Mouse (Mus musculus) CH12.LX (cell line): ENCODE data around the gene Slc5a10. TPM values are rescaled to one million over a fixed set of nuclear protein-coding genes. Genes with fewer than 3 reads are reported as not detected.

ENCODE experiments used
- polyA plus RNA-seq: library from polyadenylated mRNA; unstranded; fragments of >175 nt; gene quantifications from 2 replicates; pipeline ENCODE4 v1.2.1, GENCODE M21; 2012; ENCODE audit warnings: low read depth; ENCODE audit not compliant: insufficient read length
- total RNA-seq, 2 experiments: library from RNA; depleted of rRNA; stranded (reverse); fragments of 300-350 nt in 1 of 2; fragments of >200 nt in 1 of 2; gene quantifications; 2 replicates each; pipeline ENCODE4 v1.2.3; 2012 to 2014

Gene Slc5a10
- total and polyA plus RNA-seq, 3 experiments = 0.70 to 1.6 (median 1.4) TPM

Other genes starting within 250 kb of the Slc5a10 start
- not detected in 2 replicates for gene Mfap4, start 235.4 kb downstream of the Slc5a10 start, total RNA-seq (2012; rRNA removed)
- gene Mfap4, start 235.4 kb downstream of the Slc5a10 start, total RNA-seq (2014; rRNA removed) = not detected in 2 replicates
- not detected in 2 replicates for gene Mfap4, start 235.4 kb downstream of the Slc5a10 start, polyA plus RNA-seq
- 12.2 and 12.7 TPM in 2 replicates for gene Mapk7, start 226.4 kb downstream of the Slc5a10 start, total RNA-seq (2012; rRNA removed)
- 5.1 and 6.3 TPM in 2 replicates for gene Mapk7, start 226.4 kb downstream of the Slc5a10 start, total RNA-seq (2014; rRNA removed)
- gene Mapk7, start 226.4 kb downstream of the Slc5a10 start, polyA plus RNA-seq = 18.8 and 21.6 TPM in 2 replicates
- gene B9d1, start 215.7 kb downstream of the Slc5a10 start, total RNA-seq (2012; rRNA removed) = 51.1 and 62.9 TPM in 2 replicates
- 19.2 and 24.2 TPM in 2 replicates for gene B9d1, start 215.7 kb downstream of the Slc5a10 start, total RNA-seq (2014; rRNA removed)
- gene B9d1, start 215.7 kb downstream of the Slc5a10 start, polyA plus RNA-seq = 26.2 and 31.0 TPM in 2 replicates
- 9.6 and 13.8 TPM in 2 replicates for gene Epn2, start 141.1 kb downstream of the Slc5a10 start, total RNA-seq (2012; rRNA removed)
- 8.8 and 10.1 TPM in 2 replicates for gene Epn2, start 141.1 kb downstream of the Slc5a10 start, total RNA-seq (2014; rRNA removed)
- 7.2 and 8.9 TPM in 2 replicates for gene Epn2, start 141.1 kb downstream of the Slc5a10 start, polyA plus RNA-seq
- 379 and 412 TPM in 2 replicates for gene Grap, start 67.6 kb downstream of the Slc5a10 start, total RNA-seq (2012; rRNA removed)
- 264 and 274 TPM in 2 replicates for gene Grap, start 67.6 kb downstream of the Slc5a10 start, total RNA-seq (2014; rRNA removed)
- 280 and 294 TPM in 2 replicates for gene Grap, start 67.6 kb downstream of the Slc5a10 start, polyA plus RNA-seq
- gene Fam83g, start 36.7 kb downstream of the Slc5a10 start, total RNA-seq (2012; rRNA removed) = 50.4 and 63.7 TPM in 2 replicates
- 17.2 and 19.2 TPM in 2 replicates for gene Fam83g, start 36.7 kb downstream of the Slc5a10 start, total RNA-seq (2014; rRNA removed)
- 17.8 and 19.1 TPM in 2 replicates for gene Fam83g, start 36.7 kb downstream of the Slc5a10 start, polyA plus RNA-seq
- 67.5 and 69.3 TPM in 2 replicates for gene Prpsap2, start 41.3 kb upstream of the Slc5a10 start, total RNA-seq (2012; rRNA removed)
- gene Prpsap2, start 41.3 kb upstream of the Slc5a10 start, total RNA-seq (2014; rRNA removed) = 150 and 157 TPM in 2 replicates
- gene Prpsap2, start 41.3 kb upstream of the Slc5a10 start, polyA plus RNA-seq = 81.8 and 85.6 TPM in 2 replicates
- 6.7 and 10.5 TPM in 2 replicates for gene Ulk2, start 134.2 kb upstream of the Slc5a10 start, total RNA-seq (2012; rRNA removed)
- 8.6 and 9.3 TPM in 2 replicates for gene Ulk2, start 134.2 kb upstream of the Slc5a10 start, total RNA-seq (2014; rRNA removed)
- 6.7 and 7.9 TPM in 2 replicates for gene Ulk2, start 134.2 kb upstream of the Slc5a10 start, polyA plus RNA-seq
- gene Akap10, start 209.4 kb upstream of the Slc5a10 start, total RNA-seq (2012; rRNA removed) = 24.1 and 25.6 TPM in 2 replicates
- gene Akap10, start 209.4 kb upstream of the Slc5a10 start, total RNA-seq (2014; rRNA removed) = 37.3 and 38.4 TPM in 2 replicates
- 23.7 and 25.3 TPM in 2 replicates for gene Akap10, start 209.4 kb upstream of the Slc5a10 start, polyA plus RNA-seq
- gene Specc1, start 235.9 kb upstream of the Slc5a10 start, total RNA-seq (2012; rRNA removed) = 15.5 and 16.7 TPM in 2 replicates
- 7.3 and 7.6 TPM in 2 replicates for gene Specc1, start 235.9 kb upstream of the Slc5a10 start, total RNA-seq (2014; rRNA removed)
- gene Specc1, start 235.9 kb upstream of the Slc5a10 start, polyA plus RNA-seq = 18.4 and 18.6 TPM in 2 replicates